Mouse (Mus musculus) ES-E14 (cell line): Measurements from ENCODE around the gene Prkar1b. TPM values are rescaled to one million over a fixed set of nuclear protein-coding genes. Genes with fewer than 3 reads are reported as not detected.

Experiments
- DNase-seq: peaks from one replicate; pipeline ENCODE4 v3.0.0-alpha.2; 2013; ENCODE audit warnings: low read depth, low spot score
- H3K27ac ChIP-seq: 2 replicates; pipeline ENCODE4 v1.5.1; 2012; ENCODE audit warnings: low read depth, mild to moderate bottlenecking, low read length, moderate library complexity, mixed read lengths; ENCODE audit not compliant: poor library complexity, insufficient read depth, severe bottlenecking
- H3K36me3 ChIP-seq: 2 replicates; pipeline ENCODE4 v1.6.1; 2012; ENCODE audit warnings: mild to moderate bottlenecking, low read length, moderate library complexity, mixed read lengths; ENCODE audit not compliant: control insufficient read depth, poor library complexity, insufficient read depth, severe bottlenecking
- H3K4me1 ChIP-seq, 2 experiments: fragments of 150-350 bp in 1 of 2; sonication (generic) in 1 of 2; 2 replicates each; pipeline ENCODE4 v1.6.1; 2012; ENCODE audit warnings: low read length in 2 of 2, mild to moderate bottlenecking in 1 of 2, mixed read lengths in 1 of 2; ENCODE audit not compliant: control insufficient read depth in 2 of 2, insufficient read depth in 2 of 2, poor library complexity in 1 of 2
- H3K4me3 ChIP-seq, 2 experiments: fragments of 150-350 bp in 1 of 2; sonication (generic) in 1 of 2; 2 replicates each; pipeline ENCODE4 v1.5.1; 2012; ENCODE audit warnings: low read length in 2 of 2, low read depth in 1 of 2, mild to moderate bottlenecking in 1 of 2, mixed read lengths in 1 of 2; ENCODE audit not compliant: insufficient read depth in 1 of 2, poor library complexity in 1 of 2, severe bottlenecking in 1 of 2
- H3K9ac ChIP-seq: 2 replicates; pipeline ENCODE4 v1.6.1; 2012; ENCODE audit warnings: low read depth, mild to moderate bottlenecking, low read length, mixed read lengths; ENCODE audit not compliant: poor library complexity, insufficient read depth, severe bottlenecking
- H3K9me3 ChIP-seq: fragments of 150-350 bp; sonication (generic); 2 replicates; pipeline ENCODE4 v1.6.1; 2012; ENCODE audit warnings: low read depth, mild to moderate bottlenecking, low read length; ENCODE audit not compliant: control insufficient read depth, insufficient read depth
- CHD2 ChIP-seq: IDR thresholded peaks from 2 replicates; pipeline ENCODE4 v1.6.1; 2014; ENCODE audit warnings: mild to moderate bottlenecking, low read depth, low read length, inconsistent platforms
- HCFC1 ChIP-seq: IDR thresholded peaks from 2 replicates; pipeline ENCODE4 v1.6.1; 2012; ENCODE audit warnings: low read length, inconsistent platforms, borderline replicate concordance; ENCODE audit not compliant: insufficient read depth
- MAFK ChIP-seq: IDR thresholded peaks from 2 replicates; pipeline ENCODE4 v1.6.1; 2014; ENCODE audit warnings: mild to moderate bottlenecking, low read depth, low read length, inconsistent platforms; ENCODE audit not compliant: insufficient read depth
- ZC3H11A ChIP-seq: IDR thresholded peaks from 2 replicates; pipeline ENCODE4 v1.6.1; 2012; ENCODE audit warnings: low read depth, mild to moderate bottlenecking, inconsistent platforms, low read length, borderline replicate concordance
- ZNF384 ChIP-seq: IDR thresholded peaks from 2 replicates; pipeline ENCODE4 v1.6.1; 2012; ENCODE audit warnings: low read depth, low read length, inconsistent platforms
- in situ Hi-C, 2 experiments: fragments of 600-800 bp; cut with MboI; formaldehyde crosslinking; loops; one replicate each; pipeline ENCODE4 v1.15.1; 2025; ENCODE audit warnings: low sequenced_read_pairs in 2 of 2, inconsistent platforms in 1 of 2; ENCODE audit not compliant: unreplicated experiment in 2 of 2
- total RNA-seq: library from RNA; depleted of rRNA; stranded (reverse); fragments of 300-350 nt; gene quantifications from 2 replicates; pipeline ENCODE4 v1.2.3, GENCODE M21; 2012; rRNA removed

The Prkar1b gene
- 0.74 and 3.8 TPM in 2 replicates for total RNA-seq

DNA sequence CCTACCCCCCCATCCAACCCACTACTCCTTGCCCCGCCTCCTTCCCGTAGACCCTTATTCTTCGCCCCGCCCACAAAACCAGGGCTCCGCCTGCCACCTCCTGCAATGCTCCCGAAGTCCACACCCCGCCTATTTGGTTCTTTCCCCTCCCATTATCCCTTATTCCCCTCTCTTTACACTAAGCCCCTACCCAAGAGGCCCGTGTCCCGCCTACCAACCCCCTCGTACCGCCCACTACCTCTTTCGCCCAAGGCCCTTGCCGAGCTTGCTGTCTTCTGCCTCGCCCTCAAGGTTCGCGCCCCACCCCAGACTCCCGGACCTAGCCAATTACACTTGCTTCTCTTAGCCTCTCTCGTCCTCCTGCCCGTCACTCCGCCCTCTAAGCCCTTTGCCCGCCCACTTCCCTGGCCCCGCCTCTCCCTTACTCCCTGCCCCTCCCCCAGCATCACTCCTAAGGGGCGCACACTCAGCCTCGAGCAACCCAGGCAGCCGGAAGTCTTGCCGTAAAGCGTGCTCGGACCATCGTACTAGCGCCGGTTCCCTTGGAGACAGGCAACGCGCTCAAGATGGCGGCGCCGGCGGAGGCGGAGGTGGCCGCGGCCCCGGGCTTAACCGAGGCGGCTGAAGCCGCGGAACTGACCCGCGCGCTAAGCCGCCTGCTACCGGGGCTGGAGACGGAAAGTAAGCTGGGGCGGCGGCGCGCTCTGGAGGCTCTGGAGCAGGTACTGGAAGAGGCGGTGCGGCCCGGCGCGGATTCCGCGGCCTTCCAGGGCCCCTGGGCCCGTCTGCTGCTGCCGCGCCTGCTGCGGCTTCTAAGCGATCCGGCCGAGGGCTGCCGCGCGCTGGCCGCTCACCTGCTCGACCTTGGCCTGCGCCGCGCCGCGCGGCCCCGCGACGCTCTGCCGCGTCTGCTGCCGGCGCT is at the start of gene Prkar1b, which contains the start of gene Dnaaf5:
TSS of gene Prkar1b (minus strand) at position 321 of the 922 bp plus-strand sequence.
TSS of gene Dnaaf5 (plus strand) at position 543 of the 922 bp plus-strand sequence.
- in situ Hi-C loops = no loop called here
- Histone ChIP-seq H3K27ac (no peak within 1 kb of the TSS), H3K36me3 (peaks cover 33% of the 10 kb centered on the region), H3K4me3 (peak within 1 kb of the TSS; percentile 72 to 81), H3K4me1 (peaks cover 4 to 10% of the 10 kb centered on the region in 2 experiments; a peak in 2 of 4 replicates), H3K9me3 (no peaks in the 10 kb centered on the region), H3K9ac (peak within 1 kb of the TSS; percentile 81)
- no peak for TF ChIP-seq ZC3H11A
- peak; percentile 76; the same call in 1 of the 2 replicates for TF ChIP-seq HCFC1
- DNase-seq = peak; percentile 100

DNA sequence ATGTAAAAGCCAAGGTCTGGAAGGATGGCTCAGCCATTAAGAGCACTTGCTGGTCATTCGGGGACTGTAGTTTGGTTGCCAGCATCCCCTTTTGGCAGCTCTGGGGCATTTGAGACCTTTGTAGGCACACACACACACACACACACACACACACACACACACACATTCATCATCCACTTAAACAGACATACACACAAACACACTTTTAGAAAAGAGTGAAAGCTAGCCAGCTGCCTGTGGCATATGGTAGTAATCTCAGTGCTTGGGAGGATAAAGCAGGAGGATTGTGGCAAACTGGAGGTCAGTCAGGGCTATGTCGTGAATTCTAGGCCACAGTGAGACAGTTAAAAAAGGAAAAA is 49.8 kb upstream of the Prkar1b start:
- peaks cover 9 to 14% of the 10 kb centered on the region in 2 experiments; a peak in 3 of 4 replicates for H3K4me1 ChIP-seq
- peak overlapping the region; percentile 44 to 72 for H3K4me3 ChIP-seq
- DNase-seq = no peak
- peak overlapping the region; percentile 85 for H3K27ac ChIP-seq
- no peaks in the 10 kb centered on the region for H3K9me3 ChIP-seq
- TF ChIP-seq ZNF384 = peak; percentile 50; the same call in 1 of the 2 replicates
- TF ChIP-seq CHD2 = no peak
- in situ Hi-C loops = no loop called here
- no peaks in the 10 kb centered on the region for H3K36me3 ChIP-seq
- H3K9ac ChIP-seq = peak overlapping the region; percentile 29; the same call in 1 of the 2 replicates

DNA sequence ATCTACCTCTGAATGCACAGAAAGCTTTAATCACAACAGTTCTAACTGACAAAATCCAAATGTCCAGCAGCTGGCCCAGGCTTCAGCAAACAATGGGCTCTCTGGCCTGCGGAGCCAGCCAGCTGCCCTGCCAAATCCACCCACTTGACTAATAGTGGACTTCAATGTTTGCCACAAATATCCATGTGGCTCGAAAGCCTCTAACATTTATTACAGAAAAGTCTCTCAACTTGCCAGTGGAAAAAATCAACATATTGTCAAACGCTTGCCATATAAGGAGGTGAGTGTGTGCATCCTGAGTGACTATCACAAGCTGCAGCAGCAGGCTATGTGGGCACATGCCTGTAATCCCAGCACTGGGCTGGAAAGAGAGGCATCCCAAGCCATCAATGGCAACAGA is 49.0 kb upstream of the Prkar1b start:
- TF ChIP-seq ZC3H11A (no peak), MAFK (no peak), ZNF384 (no peak), CHD2 (no peak), HCFC1 (no peak)
- peaks cover 9 to 14% of the 10 kb centered on the region in 2 experiments; a peak in 3 of 4 replicates for H3K4me1 ChIP-seq
- in situ Hi-C loops = no loop called here
- H3K9me3 ChIP-seq = no peaks in the 10 kb centered on the region
- no peak overlapping the region for H3K4me3 ChIP-seq
- H3K36me3 ChIP-seq = no peaks in the 10 kb centered on the region
- H3K9ac ChIP-seq = no peak overlapping the region
- no peak for DNase-seq
- peak overlapping the region; percentile 85; the same call in 1 of the 2 replicates for H3K27ac ChIP-seq

DNA sequence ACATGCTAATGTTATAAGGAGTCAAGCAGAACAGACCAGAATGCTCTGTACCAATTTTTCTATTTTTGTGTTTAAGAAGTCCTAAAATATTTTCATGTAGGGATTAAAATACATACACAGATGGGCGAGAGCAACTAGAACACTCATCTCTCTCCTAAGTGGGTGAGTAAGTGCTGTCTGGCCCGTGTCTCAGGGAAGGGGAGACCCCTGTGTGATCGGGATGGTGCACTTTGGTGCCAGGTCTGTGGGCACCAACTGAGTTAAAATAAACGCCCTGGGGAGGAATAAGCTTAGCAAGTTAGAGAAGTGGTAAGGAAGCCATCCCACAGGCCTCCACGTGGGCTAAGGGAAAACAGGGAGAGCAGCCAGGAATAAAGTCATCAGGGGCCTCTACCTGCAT is 41.2 kb upstream of the Prkar1b start:
- no peak for DNase-seq
- Histone ChIP-seq H3K4me3 (no peak overlapping the region), H3K27ac (no peak overlapping the region), H3K36me3 (peaks cover 3% of the 10 kb centered on the region), H3K9me3 (no peaks in the 10 kb centered on the region), H3K4me1 (peaks cover 0 to 2% of the 10 kb centered on the region in 2 experiments; a peak in 1 of 4 replicates), H3K9ac (no peak overlapping the region)
- no peak for TF ChIP-seq MAFK
- TF ChIP-seq CHD2 = no peak
- no peak for TF ChIP-seq ZNF384
- no peak for TF ChIP-seq ZC3H11A
- TF ChIP-seq HCFC1 = no peak
- in situ Hi-C loops = no loop called here
